Mouse (Mus musculus) cerebellum, adult 8-10 months (tissue): ENCODE data around the gene Nudt6.

Source experiments
- DNase-seq: peaks from one replicate; pipeline ENCODE4 v3.0.0; 2022

Gene Nudt6

DNA sequence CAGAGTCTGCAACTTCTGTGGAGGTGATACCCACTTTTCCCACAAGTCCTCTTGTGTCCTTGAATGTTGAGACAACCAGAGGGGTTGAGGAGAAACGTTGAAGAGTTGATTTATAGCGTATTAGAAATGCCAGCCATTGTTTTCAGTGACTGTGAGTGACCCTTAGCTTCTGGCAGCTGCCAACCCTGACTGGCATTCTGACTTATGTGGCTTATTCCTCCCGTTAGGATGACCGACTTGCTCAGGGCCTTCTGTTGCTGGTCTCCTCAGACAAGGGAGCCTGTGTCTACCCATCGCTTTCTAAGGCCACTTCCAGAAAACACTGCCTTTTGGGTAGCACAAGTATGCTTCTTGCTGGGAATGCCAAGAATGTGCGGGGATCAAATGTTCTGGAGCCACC is 38.6 kb downstream of the Nudt6 start:
- DNase-seq: no peak

DNA sequence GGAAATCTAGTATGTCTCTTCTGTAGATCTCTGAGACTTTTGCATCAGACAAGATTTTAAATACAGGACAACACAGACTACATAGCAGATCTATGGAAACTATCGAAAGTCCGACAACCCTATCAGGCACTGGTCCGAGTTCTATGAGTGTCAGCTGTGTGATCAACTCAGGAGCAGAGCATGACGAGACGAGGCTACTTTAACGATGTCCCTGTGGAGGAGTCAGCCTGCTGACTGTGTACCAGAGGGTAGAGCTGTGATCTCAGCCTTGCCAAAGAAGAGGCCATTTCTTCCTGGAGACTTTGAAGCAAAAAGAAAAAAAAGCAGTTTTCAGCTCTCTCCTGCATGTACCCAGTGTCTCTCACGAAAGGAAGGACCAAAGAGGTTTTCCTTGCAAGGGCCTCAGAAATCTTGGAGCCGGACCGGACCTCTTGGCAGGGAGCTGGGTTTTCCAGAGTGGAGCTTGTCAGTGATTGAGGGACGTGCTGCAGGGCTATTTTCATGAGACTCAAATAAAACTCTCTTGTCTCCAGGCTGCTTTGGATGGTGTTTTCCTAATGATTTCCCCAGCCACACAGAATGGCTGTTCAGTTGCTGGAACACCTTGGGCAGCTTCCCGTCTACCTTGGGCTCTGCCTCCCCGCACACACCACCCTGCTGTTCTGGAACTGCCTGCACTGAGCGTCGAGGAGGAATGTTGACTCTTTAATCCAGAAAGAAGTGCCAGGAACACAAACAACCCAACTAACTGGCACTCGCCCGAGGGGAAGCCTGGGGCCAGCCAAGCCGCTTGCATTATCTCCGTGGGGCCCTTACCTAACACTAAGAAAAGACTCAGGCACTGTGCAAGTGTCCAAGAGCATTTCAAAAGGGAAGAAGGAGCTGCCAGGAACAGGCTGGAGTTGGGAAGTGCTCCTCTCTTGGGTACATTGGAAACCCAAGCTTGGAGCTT is 39.8 kb downstream of the Nudt6 start:
- DNase-seq: no peak

DNA sequence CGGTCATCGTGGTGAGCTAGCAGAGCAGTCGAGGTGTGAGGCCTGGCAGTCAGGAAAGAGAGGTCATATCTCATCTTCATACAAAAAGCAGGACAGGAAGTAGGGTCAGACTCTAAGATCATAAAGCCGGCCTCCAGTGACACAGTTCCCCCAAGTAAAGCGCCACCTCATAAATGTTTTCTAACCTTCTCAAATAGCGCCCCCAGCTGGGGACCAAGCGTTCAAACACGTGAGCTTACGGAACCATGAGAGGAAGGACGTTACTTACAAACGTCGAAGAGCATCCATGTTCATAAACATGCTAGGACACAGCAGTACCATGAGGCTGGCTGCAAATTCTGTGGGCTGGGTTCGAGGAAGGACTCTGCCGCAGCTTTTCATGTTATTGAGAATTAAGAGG is 40.8 kb downstream of the Nudt6 start:
- DNase-seq: no peak

DNA sequence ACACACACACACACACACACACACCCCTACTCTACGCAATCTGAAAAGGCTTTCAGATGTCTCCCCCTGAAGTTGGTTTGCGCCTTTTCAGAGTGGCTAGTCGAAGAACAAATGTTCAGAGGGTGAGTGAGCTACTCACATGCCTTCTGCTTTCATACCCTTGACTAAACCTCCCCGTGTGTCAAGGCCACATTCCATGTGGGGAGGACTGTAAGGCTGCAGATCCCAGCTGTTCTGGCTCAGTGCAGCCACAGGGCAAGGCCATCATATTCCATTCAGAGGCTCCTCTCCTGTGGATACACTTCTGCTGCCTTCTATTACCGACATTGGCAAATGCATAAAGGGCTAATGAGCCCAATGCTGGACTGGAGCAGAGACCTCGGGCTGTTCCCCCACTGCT is 41.6 kb downstream of the Nudt6 start:
- DNase-seq: no peak

DNA sequence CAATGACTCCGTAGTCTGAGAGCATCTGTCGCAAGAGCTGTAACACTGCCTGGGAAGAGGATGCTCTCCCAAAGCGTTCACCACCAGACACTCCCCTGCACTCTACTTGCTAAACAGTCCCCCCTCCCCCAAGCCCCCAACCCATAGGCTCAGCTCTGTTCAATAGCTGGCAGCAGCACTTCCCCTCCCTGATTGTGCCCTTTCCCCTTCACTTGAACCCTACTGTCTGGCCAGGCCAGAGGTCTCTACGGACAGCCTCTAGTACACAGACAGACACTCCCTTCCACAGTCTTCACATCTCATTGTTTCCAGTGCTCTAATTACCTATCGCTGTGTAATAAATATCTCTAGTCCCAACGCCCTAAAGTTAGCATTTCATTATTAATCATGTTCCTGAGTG is 42.1 kb downstream of the Nudt6 start:
- no peak for DNase-seq

- DNase-seq: no peak
Measured at GRCm38 (mm10) chr3:37373712-37374111, 46.3 kb downstream of the Nudt6 start.

- DNase-seq: no peak
Measured at GRCm38 (mm10) chr3:37370407-37370806, 49.6 kb downstream of the Nudt6 start.

DNA sequence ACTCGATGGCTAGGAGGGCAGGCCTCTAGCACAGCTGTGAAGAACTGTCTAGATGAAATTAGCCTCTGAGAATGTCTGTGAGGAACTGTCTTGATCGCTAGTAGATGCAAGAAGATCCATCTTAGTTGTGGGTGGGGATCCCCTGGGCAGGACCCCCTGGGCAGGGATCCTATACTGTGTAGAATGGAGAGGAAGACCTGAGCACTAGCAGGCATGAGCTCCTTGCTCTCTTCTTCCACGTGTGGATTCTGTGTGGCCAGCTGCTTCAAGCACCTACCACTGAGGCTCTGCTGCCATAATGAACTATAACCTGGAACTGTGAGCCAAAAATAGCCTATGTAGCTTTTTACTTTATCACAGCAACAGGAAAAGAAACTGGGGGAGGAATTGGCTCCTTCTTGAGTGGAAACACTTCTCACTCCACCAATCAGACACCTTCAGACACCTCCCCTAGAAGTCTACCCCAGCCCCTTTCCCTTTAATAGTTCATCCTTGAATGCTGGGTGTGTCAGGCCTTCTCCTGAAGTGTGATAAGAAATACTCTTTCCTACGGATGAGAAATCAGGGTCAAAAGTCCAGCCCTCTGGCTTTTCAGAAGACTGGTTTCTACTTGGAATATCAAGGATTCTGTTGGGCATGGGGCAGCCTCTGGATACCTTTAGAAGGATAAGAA is 53.5 kb downstream of the Nudt6 start:
- DNase-seq: no peak

DNA sequence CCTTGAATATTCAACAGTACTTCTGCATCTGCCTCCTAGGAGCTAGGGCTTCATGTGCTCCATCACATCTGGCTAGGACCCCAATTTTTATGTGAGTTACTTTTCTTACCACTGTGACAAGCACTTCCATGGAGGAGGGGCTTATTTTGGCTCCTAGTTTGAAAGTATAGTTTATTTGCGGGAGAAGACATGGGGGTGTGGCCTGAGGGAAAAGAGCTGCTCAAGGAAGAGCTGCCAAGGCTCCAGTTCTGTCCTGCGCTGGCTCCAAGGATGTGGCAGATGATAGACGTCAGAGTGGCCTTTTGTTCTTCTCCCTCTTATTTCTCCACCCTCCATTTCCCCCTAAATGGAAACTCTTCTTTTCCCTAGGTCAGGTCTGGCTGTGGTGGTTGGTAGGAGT is 54.0 kb downstream of the Nudt6 start:
- no peak for DNase-seq

GRCm38 (mm10) chr3:37365144-37365543 is 54.9 kb downstream of the Nudt6 start:
- DNase-seq: no peak

DNA sequence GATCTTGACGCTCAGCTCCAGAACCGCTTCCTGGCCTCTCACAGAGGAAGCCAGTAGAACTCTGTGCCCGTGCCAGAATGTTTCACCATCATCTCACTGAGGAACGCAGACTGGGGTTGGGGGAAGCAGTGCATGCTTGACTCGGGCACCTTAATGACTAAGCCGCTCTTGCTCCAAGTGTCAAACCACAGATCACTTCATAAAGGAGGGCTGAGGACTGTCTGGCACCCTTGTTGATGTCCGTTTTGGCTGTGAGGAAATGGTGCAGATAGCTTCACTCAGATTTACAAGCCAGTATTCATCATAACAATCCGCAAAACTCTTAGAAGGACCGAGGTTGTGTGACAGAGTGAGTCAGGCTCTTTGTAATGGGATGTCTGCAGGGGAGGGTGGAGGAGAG is 59.3 kb downstream of the Nudt6 start:
- DNase-seq: no peak
